In genomic region chr2:121787271-121787670, GRCm38 (mm10) we compare ENCODE assay signal across 11 mouse cellular contexts. TPM values are rescaled to one million over a fixed set of nuclear protein-coding genes. Genes with fewer than 3 reads are reported as not detected.
A peak's percentile ranks its signal among the peaks of the same experiment; 100 is the strongest.
DNase-seq lines count a peak whose midpoint lies in the region; ATAC-seq and TF ChIP-seq lines count a peak whose summit lies in the region.
"Had no signal": no experiment of that assay in that cellular context is flagged by ENCODE, and none has a peak within 500 bp of the region (broad histone marks: within the 10 kb centered on the region; RNA-seq: fewer than 3 reads in every experiment).

No protein-coding gene starts in this region.

- no peak overlapping the region for H3K9ac ChIP-seq in heart, embryonic 13.5 days
- H3K9ac ChIP-seq in neural tube, embryonic 13.5 days: no peak overlapping the region
- H3K9ac ChIP-seq in heart, postnatal 0 days (replicated peaks; ENCODE audit: low read depth, low read length): no peak overlapping the region
- H3K9ac ChIP-seq: liver, embryonic 13.5 days; midbrain, embryonic 13.5 days had no signal

- TF ChIP-seq EP300 in heart, postnatal 0 days (IDR thresholded peaks at IDR 0.05; ENCODE audit: low read depth): no peak

- H3K9me3 ChIP-seq in heart, embryonic 13.5 days: no peaks in the 10 kb centered on the region
- H3K9me3 ChIP-seq in neural tube, embryonic 13.5 days: no peaks in the 10 kb centered on the region
- no peaks in the 10 kb centered on the region for H3K9me3 ChIP-seq in heart, postnatal 0 days (replicated peaks; ENCODE audit: control insufficient read depth, low read length)
- H3K9me3 ChIP-seq: liver, embryonic 13.5 days; midbrain, embryonic 13.5 days had no signal

- no peaks in the 10 kb centered on the region for H3K27me3 ChIP-seq in heart, embryonic 13.5 days (replicated peaks)
- H3K27me3 ChIP-seq in neural tube, embryonic 13.5 days: no peaks in the 10 kb centered on the region
- no peaks in the 10 kb centered on the region for H3K27me3 ChIP-seq in heart, postnatal 0 days (ENCODE audit: control insufficient read depth, insufficient read depth, low read length)
- H3K27me3 ChIP-seq: liver, embryonic 13.5 days; midbrain, embryonic 13.5 days had no signal

- peaks cover 15% of the 10 kb centered on the region; the same call in 1 of the 2 replicates for H3K4me1 ChIP-seq in heart, embryonic 13.5 days
- H3K4me1 ChIP-seq in neural tube, embryonic 13.5 days (replicated peaks): no peaks in the 10 kb centered on the region; the same call in 1 of the 2 replicates
- H3K4me1 ChIP-seq in heart, postnatal 0 days (ENCODE audit: control insufficient read depth, insufficient read depth): no peaks in the 10 kb centered on the region

- ATAC-seq in heart, embryonic 13.5 days (ENCODE audit: extremely low read depth, insufficient number of reproducible peaks, low FRiP score, low TSS enrichment): no peak
- no peak for ATAC-seq in neural tube, embryonic 13.5 days (ENCODE audit: low read depth)
- no peak for ATAC-seq in heart, postnatal 0 days (ENCODE audit: insufficient read depth, low read depth)
- ATAC-seq: midbrain, embryonic 13.5 days had no signal

- H3K36me3 ChIP-seq in heart, embryonic 13.5 days: no peaks in the 10 kb centered on the region
- H3K36me3 ChIP-seq in neural tube, embryonic 13.5 days: 0 out of 2 replicates have a peak, but pooled peaks cover 8% of the 10 kb centered on the region
- H3K36me3 ChIP-seq in heart, postnatal 0 days (replicated peaks; ENCODE audit: control insufficient read depth, insufficient read depth, low read length): no peaks in the 10 kb centered on the region
- H3K36me3 ChIP-seq: liver, embryonic 13.5 days had no signal

- H3K4me2 ChIP-seq in heart, embryonic 13.5 days: peak overlapping the region; percentile 60
- H3K4me2 ChIP-seq in neural tube, embryonic 13.5 days: peak overlapping the region; percentile 7; the same call in 1 of the 2 replicates
- peak overlapping the region; percentile 43; the same call in 1 of the 2 replicates for H3K4me2 ChIP-seq in heart, postnatal 0 days (ENCODE audit: low read depth, low read length)
- H3K4me2 ChIP-seq: midbrain, embryonic 13.5 days had no signal

- DNase-seq in heart, postnatal 4 days: no peak
- no peak for DNase-seq in neural tube, embryonic 10.5 days (ENCODE audit: extremely low spot score, low spot score)
- no peak for DNase-seq in heart, postnatal 0 days (ENCODE audit: low spot score)
- DNase-seq in retina, embryonic 14.5 days (ENCODE audit: low spot score): no peak
- DNase-seq in cerebellum, postnatal 10 days: no peak
- DNase-seq in layer of hippocampus, adult 18-20 months (ENCODE audit: low spot score in 2 of 2): no peak
- DNase-seq: thymus, adult 18-20 months had no signal

- no peak overlapping the region for H3K27ac ChIP-seq in heart, embryonic 13.5 days (replicated peaks)
- no peak overlapping the region for H3K27ac ChIP-seq in neural tube, embryonic 13.5 days (replicated peaks)
- no peak overlapping the region for H3K27ac ChIP-seq in heart, postnatal 0 days (ENCODE audit: low read depth)
- H3K27ac ChIP-seq: liver, embryonic 13.5 days; midbrain, embryonic 13.5 days had no signal

- H3K4me3 ChIP-seq in heart, embryonic 13.5 days: peak overlapping the region; percentile 26
- no peak overlapping the region for H3K4me3 ChIP-seq in neural tube, embryonic 13.5 days
- H3K4me3 ChIP-seq in heart, postnatal 0 days (ENCODE audit: low read depth, low read length): no peak overlapping the region
- H3K4me3 ChIP-seq: liver, embryonic 13.5 days; midbrain, embryonic 13.5 days had no signal

- TF ChIP-seq CTCF in heart, postnatal 0 days (IDR thresholded peaks at IDR 0.05; ENCODE audit: low read depth): no peak

- 29% methylated on average over 7 of the region's 7 CpGs for WGBS in heart, embryonic 13.5 days
- 66% methylated on average over 7 of the region's 7 CpGs for WGBS in neural tube, embryonic 13.5 days
- WGBS in heart, postnatal 0 days: 32% methylated on average over 7 of the region's 7 CpGs

RNA-seq across cellular contexts. Expression of gene Frmd5, which starts 19.6 kb away (rescaled TPM):
- 21.6 and 25.2 TPM in 2 replicates for polyA plus RNA-seq in heart, embryonic 13.5 days (2015; fragmentation: Nextera tagmentation; extraction: Ambion mirVana)
- total RNA-seq in heart, postnatal 4 days (2021): 100 to 1,000 TPM; 161 to 204 TPM
- polyA plus RNA-seq in neural tube, embryonic 13.5 days (2015; fragmentation: Nextera tagmentation; extraction: Ambion mirVana): 28.1 and 31.9 TPM in 2 replicates
- total RNA-seq in heart, postnatal 0 days (2014; rRNA removed; ENCODE audit: low replicate concordance): 133 and 231 TPM in 2 replicates
- polyA plus RNA-seq in heart, postnatal 0 days (2015; fragmentation: Nextera tagmentation; extraction: Ambion mirVana): 65.9 and 125 TPM in 2 replicates
- total RNA-seq in layer of hippocampus, adult 18-20 months (2021): 10 to 100 TPM; 33.5 to 37.9 TPM

Comparison
In these comparisons a context has a peak if more than half of its experiments do, and no peak if none do; other contexts are left out.
1. H3K4me2 ChIP-seq: peak in every context shown above with its lines; median percentile 60 in heart, embryonic 13.5 days; 43 in heart, postnatal 0 days; 7 in neural tube, embryonic 13.5 days.